Mouse (Mus musculus) cortical plate, adult 2 months (tissue): Measurements from ENCODE around the gene Cby3.

Experiments used
- CTCF ChIP-seq: fragments of 200-500 bp; IDR thresholded peaks from 2 replicates; pipeline ENCODE4 v1.5.1; 2011; ENCODE audit warnings: mild to moderate bottlenecking, control low read depth, low read length; ENCODE audit not compliant: insufficient read depth; ENCODE audit errors: extremely low read depth
- POLR2A ChIP-seq: fragments of 200-500 bp; IDR thresholded peaks from 2 replicates; pipeline ENCODE4 v1.6.1; 2011; ENCODE audit warnings: mild to moderate bottlenecking, low read length, control low read depth; ENCODE audit not compliant: insufficient read depth; ENCODE audit errors: extremely low read depth

DNA sequence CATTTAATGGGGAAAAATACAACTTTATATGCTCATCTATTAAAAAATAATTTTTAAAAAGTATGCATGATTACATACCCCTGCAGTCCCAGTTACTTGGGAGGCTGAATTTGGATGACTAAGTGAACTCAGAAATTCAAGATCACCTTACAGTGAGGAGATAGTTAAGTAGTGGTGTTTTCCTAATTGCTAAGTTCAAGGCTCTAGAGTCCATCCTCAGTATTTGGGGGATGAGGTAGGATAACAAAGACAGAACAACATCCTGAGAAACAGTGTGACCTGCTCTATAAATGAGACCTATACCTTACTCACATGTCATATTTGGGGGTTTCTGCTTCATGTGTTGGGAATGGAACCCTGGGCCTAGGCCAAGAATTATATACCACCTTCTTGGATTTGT is 31.9 kb upstream of the Cby3 start:
- TF ChIP-seq CTCF: no peak
- TF ChIP-seq POLR2A: no peak
